Mouse (Mus musculus) heart, postnatal 0 days (tissue): ENCODE results near the gene Slc4a8. TPM values are rescaled to one million over a fixed set of nuclear protein-coding genes. Genes with fewer than 3 reads are reported as not detected.

Source experiments
- ATAC-seq: fragments of 200-750 bp; cut with Nextera tagmentation; 2 replicates; pipeline ENCODE4 v1.8.0; 2017; ENCODE audit warnings: low read depth, moderate number of reproducible peaks, moderate library complexity; ENCODE audit not compliant: insufficient read depth
- DNase-seq: peaks from one replicate; pipeline ENCODE4 v3.0.0-alpha.2; 2016; ENCODE audit warnings: low spot score
- H3K27ac ChIP-seq: fragments of 300-500 bp; sonication (generic); 2 replicates; pipeline ENCODE4 v1.5.1; 2014; ENCODE audit warnings: low read depth, mild to moderate bottlenecking
- H3K27me3 ChIP-seq: fragments of 300-500 bp; sonication (generic); 2 replicates; pipeline ENCODE4 v1.6.1; 2014; ENCODE audit warnings: low read length, mixed read lengths; ENCODE audit not compliant: control insufficient read depth, insufficient read depth
- H3K36me3 ChIP-seq: fragments of 300-500 bp; sonication (generic); replicated peaks from 2 replicates; pipeline ENCODE4 v1.6.1; 2014; ENCODE audit warnings: low read length, mixed read lengths; ENCODE audit not compliant: control insufficient read depth, insufficient read depth
- H3K4me1 ChIP-seq: fragments of 300-500 bp; sonication (generic); 2 replicates; pipeline ENCODE4 v1.6.1; 2014; ENCODE audit warnings: antibody characterized with exemption; ENCODE audit not compliant: control insufficient read depth, insufficient read depth
- H3K4me2 ChIP-seq: fragments of 300-500 bp; sonication (generic); 2 replicates; pipeline ENCODE4 v1.6.1; 2014; ENCODE audit warnings: low read depth, mild to moderate bottlenecking, low read length, moderate library complexity
- H3K4me3 ChIP-seq: fragments of 300-500 bp; sonication (generic); 2 replicates; pipeline ENCODE4 v1.5.1; 2014; ENCODE audit warnings: low read depth, low read length
- H3K9ac ChIP-seq: fragments of 300-500 bp; sonication (generic); replicated peaks from 2 replicates; pipeline ENCODE4 v1.6.1; 2014; ENCODE audit warnings: low read depth, low read length, mixed read lengths
- H3K9me3 ChIP-seq: fragments of 300-500 bp; sonication (generic); replicated peaks from 2 replicates; pipeline ENCODE4 v1.6.1; 2016; ENCODE audit warnings: low read length; ENCODE audit not compliant: control insufficient read depth
- CTCF ChIP-seq: IDR thresholded peaks from 2 replicates; pipeline ENCODE4 v1.5.1; 2016; ENCODE audit warnings: antibody characterized with exemption, control low read depth, low read depth
- EP300 ChIP-seq: IDR thresholded peaks from 2 replicates; pipeline ENCODE4 v1.6.1; 2016; ENCODE audit warnings: antibody characterized with exemption, low read depth
- WGBS: fragments of 180-500 bp; shearing (Covaris S2); extraction: QIAGEN DNeasy Blood & Tissue Kit; methylation state at CpG from one replicate; pipeline ENCODE4 v1.1.7; 2014; 5-methylcytosine and 5-hydroxymethylcytosine counted together
- polyA plus RNA-seq: library from polyadenylated mRNA; unstranded; fragments of >200 nt; fragmentation: Nextera tagmentation; extraction: Ambion mirVana; gene quantifications from 2 replicates; pipeline ENCODE4 v1.2.1, GENCODE M21; 2015
- total RNA-seq: library from RNA; depleted of rRNA; stranded (reverse); fragments of >200 nt; gene quantifications from 2 replicates; pipeline ENCODE4 v1.2.3, GENCODE M21; 2014; ENCODE audit warnings: low replicate concordance

Slc4a8 gene
- total and polyA plus RNA-seq, 2 experiments from 2014 or later: 0.19 to 0.81 TPM

DNA sequence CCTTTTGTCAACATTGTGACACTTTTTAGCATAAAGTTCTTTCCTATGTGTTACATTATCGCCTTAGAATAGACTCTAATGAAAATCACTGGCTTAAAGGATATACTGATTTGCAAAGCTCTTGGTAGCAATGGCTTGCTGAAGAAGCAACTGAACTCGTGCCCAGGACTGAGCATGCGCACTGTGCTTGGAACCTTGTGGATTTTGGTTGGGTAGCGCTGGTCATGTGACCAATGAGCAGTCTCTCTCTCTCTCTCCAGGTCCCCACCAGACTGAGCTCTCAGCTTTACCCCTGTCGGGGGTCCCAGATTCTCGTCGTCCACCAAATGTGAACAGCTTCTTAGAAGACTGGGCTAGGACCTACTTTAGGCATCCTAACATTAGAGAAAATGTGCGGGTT, 75.2 kb downstream of the Slc4a8 start:
- no peaks in the 10 kb centered on the region for H3K36me3 ChIP-seq
- H3K27me3 ChIP-seq: 0 out of 2 replicates have a peak, but pooled peaks cover 12% of the 10 kb centered on the region
- no peak for ATAC-seq
- H3K4me1 ChIP-seq: no peaks in the 10 kb centered on the region
- WGBS: 72% methylated on average over 8 of the region's 8 CpGs
- DNase-seq: no peak
- H3K27ac ChIP-seq: no peak overlapping the region
- TF ChIP-seq EP300 (no peak), CTCF (no peak)
- no peak overlapping the region for H3K9ac ChIP-seq
- no peak overlapping the region for H3K4me3 ChIP-seq
- H3K4me2 ChIP-seq: no peak overlapping the region
- H3K9me3 ChIP-seq: no peaks in the 10 kb centered on the region

DNA sequence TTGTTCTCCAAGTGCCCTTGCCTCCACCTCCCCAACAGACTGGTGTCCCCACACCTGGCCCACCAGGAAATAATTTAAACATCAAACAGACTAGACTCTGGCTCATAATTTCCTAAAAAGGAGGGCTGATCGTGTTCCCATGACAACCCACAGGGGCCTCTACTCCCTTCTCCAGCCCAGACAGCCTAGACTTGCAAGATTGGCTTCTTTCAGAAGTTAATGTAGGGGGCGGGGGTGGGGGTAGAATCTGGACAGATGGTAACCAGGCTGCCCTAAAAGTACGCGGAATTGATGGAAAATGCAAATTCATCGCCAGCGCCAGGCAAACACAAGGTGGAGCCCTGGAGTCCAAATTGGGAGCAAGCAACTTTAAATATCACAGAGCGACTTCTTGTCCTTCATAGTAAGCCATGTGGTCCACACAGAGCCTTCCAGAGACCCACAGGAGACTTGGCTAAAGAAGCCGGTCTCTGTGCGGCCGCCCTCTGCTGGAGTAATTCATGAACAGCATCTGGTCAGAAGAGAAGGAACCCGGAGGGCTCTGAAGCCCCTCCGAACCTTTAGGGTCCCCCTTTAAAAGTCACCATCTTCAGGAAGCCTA, 77.2 kb downstream of the Slc4a8 start:
- 34% methylated on average over 12 of the region's 12 CpGs for WGBS
- no peaks in the 10 kb centered on the region for H3K36me3 ChIP-seq
- H3K27ac ChIP-seq: no peak overlapping the region
- H3K9me3 ChIP-seq: no peaks in the 10 kb centered on the region
- peak; percentile 65 for TF ChIP-seq CTCF
- no peak for TF ChIP-seq EP300
- H3K4me1 ChIP-seq: no peaks in the 10 kb centered on the region
- peak; percentile 51; the same call in 1 of the 2 replicates for ATAC-seq
- DNase-seq: peak; percentile 51
- H3K27me3 ChIP-seq: 0 out of 2 replicates have a peak, but pooled peaks cover 4% of the 10 kb centered on the region
- H3K4me2 ChIP-seq: no peak overlapping the region
- no peak overlapping the region for H3K4me3 ChIP-seq
- no peak overlapping the region for H3K9ac ChIP-seq

GRCm38 (mm10) chr15:100844336-100844735, 82.8 kb downstream of the Slc4a8 start:
- Histone ChIP-seq H3K4me3 (no peak overlapping the region), H3K36me3 (no peaks in the 10 kb centered on the region), H3K27ac (peak overlapping the region; percentile 69; the same call in 1 of the 2 replicates), H3K9ac (no peak overlapping the region), H3K27me3 (0 out of 2 replicates have a peak, but pooled peaks cover 3% of the 10 kb centered on the region), H3K4me1 (no peaks in the 10 kb centered on the region), H3K4me2 (no peak overlapping the region), H3K9me3 (no peaks in the 10 kb centered on the region)
- DNase-seq (no peak), ATAC-seq (no peak)
- 72% methylated on average over 7 of the region's 7 CpGs for WGBS
- TF ChIP-seq CTCF: no peak

DNA sequence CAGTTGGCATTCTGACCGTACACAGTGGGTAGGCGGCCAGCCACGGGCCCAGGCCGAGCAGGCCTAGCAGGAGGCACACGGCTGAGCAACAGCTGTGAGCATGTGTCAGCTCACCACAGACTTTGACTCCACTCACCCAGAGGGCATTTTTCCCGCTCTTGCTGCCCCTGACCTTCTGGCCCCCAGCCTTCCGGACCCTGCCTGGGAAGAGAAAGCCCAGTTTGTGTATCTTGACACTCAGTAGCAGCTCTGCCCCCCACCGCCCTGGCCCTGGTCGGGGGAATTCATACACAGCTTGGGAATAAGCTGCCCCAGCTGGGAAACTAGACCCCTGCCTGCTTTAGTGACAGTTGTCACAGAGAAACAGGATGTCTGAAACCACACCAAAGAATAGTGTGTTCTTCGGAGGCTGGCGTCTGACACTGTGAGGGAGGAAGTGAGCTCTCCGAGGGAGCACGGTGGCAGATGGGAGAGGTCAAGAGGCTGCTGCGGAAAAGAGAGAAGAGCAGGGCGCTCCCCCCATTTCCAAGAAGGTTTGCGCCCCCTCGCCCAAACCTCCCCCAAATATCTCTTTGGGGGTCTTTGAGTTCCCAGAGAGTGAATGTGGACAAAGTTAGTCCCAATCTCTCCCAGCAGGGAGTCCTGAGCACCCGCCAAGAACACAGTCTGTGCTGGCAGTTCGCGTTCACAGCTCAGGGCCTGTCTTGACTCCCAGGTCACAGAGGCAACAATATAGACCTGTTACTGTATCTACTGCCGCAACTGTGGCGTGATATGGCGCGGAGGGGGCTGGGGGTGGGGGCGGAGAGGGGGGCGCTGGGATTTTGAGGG, 83.7 kb downstream of the Slc4a8 start:
- H3K27me3 ChIP-seq: no peaks in the 10 kb centered on the region
- no peak overlapping the region; the same call in 1 of the 2 replicates for H3K4me2 ChIP-seq
- TF ChIP-seq EP300: no peak
- no peak for TF ChIP-seq CTCF
- ATAC-seq (no peak), DNase-seq (peak; percentile 7)
- H3K9me3 ChIP-seq: no peaks in the 10 kb centered on the region
- peak overlapping the region; percentile 69; the same call in 1 of the 2 replicates for H3K27ac ChIP-seq
- WGBS: 39% methylated on average over 26 of the region's 26 CpGs
- H3K36me3 ChIP-seq: no peaks in the 10 kb centered on the region
- no peaks in the 10 kb centered on the region for H3K4me1 ChIP-seq
- H3K4me3 ChIP-seq: no peak overlapping the region
- no peak overlapping the region for H3K9ac ChIP-seq

DNA sequence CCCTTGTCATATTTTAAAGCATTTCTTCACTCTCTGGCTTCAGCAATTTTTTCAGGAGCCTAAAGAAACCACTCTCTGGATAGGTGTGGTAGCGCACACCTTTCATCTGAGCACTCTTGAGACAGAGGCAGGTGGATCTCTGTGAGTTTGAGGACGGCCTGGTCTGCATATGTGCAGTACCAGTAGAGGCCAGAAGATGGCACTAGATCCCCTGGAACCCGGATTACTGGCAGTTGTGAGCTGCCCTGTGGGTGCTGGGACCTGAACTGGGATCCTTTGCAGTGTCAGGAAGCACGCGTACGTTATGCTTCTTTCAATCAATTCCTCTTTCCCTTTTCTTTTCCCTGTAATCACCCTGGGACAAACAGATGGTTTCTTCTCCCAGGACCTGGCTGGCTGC, 85.6 kb downstream of the Slc4a8 start:
- Histone ChIP-seq H3K4me3 (no peak overlapping the region), H3K36me3 (no peaks in the 10 kb centered on the region), H3K9ac (no peak overlapping the region), H3K4me2 (no peak overlapping the region), H3K9me3 (no peaks in the 10 kb centered on the region), H3K27ac (no peak overlapping the region), H3K27me3 (no peaks in the 10 kb centered on the region), H3K4me1 (no peaks in the 10 kb centered on the region)
- ATAC-seq (no peak), DNase-seq (no peak)
- TF ChIP-seq CTCF: no peak
- TF ChIP-seq EP300: no peak
- 87% methylated on average over 6 of the region's 6 CpGs for WGBS
